Mouse (Mus musculus): ENCODE measurements around the gene Ripor2. TPM values are rescaled to one million over a fixed set of nuclear protein-coding genes. Genes with fewer than 3 reads are reported as not detected.

The Ripor2 gene
- polyA plus RNA-seq, 1 experiment = 2.0 TPM

DNA sequence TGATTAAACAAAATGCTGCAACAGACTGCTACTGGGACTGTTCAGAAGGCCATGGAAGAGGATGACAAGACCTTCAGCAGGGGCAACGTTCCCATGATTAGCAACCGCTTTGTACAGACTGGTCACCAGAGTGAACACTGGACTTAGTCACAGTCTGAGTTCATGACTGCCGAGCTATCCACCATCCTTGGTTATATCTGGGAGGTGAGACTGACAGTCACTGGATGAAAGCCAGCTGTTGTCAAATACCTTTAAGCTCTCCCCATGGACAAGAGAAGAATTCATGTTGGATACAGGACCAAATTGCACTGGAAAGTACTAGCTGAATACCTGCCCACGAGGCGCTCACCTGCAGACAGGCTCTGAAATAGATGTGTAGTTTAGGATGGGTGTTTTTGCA lies 2.4 kb downstream of the Ripor2 start:
- Histone ChIP-seq H3K27ac (ENCODE audit: insufficient read depth, low read depth, low read length) (no peak overlapping the region), H3K4me3 (ENCODE audit: low read depth, low read length) (no peak overlapping the region), H3K36me3 (ENCODE audit: control insufficient read depth, insufficient read depth, low read length) (no peaks in the 10 kb centered on the region), H3K4me1 (ENCODE audit: control insufficient read depth, insufficient read depth, insufficient read length, low read length) (no peaks in the 10 kb centered on the region; the same call in 1 of the 2 replicates), H3K27me3 (ENCODE audit: control insufficient read depth, insufficient read depth, low read length) (no peaks in the 10 kb centered on the region)
- WGBS = 53% methylated on average over 5 of the region's 5 CpGs
- TF ChIP-seq POLR2A (IDR thresholded peaks at IDR 0.05; ENCODE audit: low read depth, low read length) (no peak), CTCF (IDR thresholded peaks at IDR 0.05; ENCODE audit: extremely low read depth, insufficient read length, insufficient replicate concordance, low read depth, low read length) (no peak)

GRCm38 (mm10) chr13:24584841-24585240 lies 2.9 kb downstream of the Ripor2 start:
- TF ChIP-seq CTCF (IDR thresholded peaks at IDR 0.05; ENCODE audit: extremely low read depth, insufficient read length, insufficient replicate concordance, low read depth, low read length) (no peak), POLR2A (IDR thresholded peaks at IDR 0.05; ENCODE audit: low read depth, low read length) (no peak)
- 40% methylated on average over 6 of the region's 6 CpGs for WGBS

DNA sequence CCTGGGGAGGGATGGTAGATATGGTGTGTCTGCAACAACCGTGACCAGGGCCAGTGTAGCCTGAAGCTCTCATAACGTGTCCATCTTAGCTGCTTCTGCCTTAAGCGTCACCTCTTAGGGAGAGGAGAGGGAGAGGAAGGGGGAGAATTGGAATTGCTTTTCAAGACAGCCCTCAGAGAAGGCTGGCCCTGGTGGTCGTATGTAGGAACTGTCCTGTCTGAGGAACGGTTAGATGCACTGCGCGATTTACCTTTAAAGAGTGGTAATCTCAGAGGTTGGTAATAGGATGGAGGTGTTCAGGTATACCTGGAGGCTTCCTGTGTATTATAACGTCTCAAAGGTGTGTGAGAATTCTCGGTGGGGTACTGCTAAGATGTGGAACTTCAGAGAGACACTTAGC lies 3.4 kb downstream of the Ripor2 start:
- Histone ChIP-seq H3K4me1 (ENCODE audit: control insufficient read depth, insufficient read depth, insufficient read length, low read length) (no peaks in the 10 kb centered on the region; the same call in 1 of the 2 replicates), H3K27me3 (ENCODE audit: control insufficient read depth, insufficient read depth, low read length) (no peaks in the 10 kb centered on the region), H3K27ac (ENCODE audit: insufficient read depth, low read depth, low read length) (no peak overlapping the region), H3K36me3 (ENCODE audit: control insufficient read depth, insufficient read depth, low read length) (no peaks in the 10 kb centered on the region), H3K4me3 (ENCODE audit: low read depth, low read length) (no peak overlapping the region)
- TF ChIP-seq CTCF (IDR thresholded peaks at IDR 0.05; ENCODE audit: extremely low read depth, insufficient read length, insufficient replicate concordance, low read depth, low read length) = no peak
- no peak for TF ChIP-seq POLR2A (IDR thresholded peaks at IDR 0.05; ENCODE audit: low read depth, low read length)
- WGBS = 61% methylated on average over 9 of the region's 9 CpGs

More at GRCm38 (mm10) chr13:24584841-24585240, 2.9 kb downstream of the Ripor2 start:
- H3K27me3 ChIP-seq (ENCODE audit: control insufficient read depth, insufficient read depth, low read length) = no peaks in the 10 kb centered on the region
- no peak overlapping the region for H3K4me3 ChIP-seq (ENCODE audit: low read depth, low read length)
- H3K27ac ChIP-seq (ENCODE audit: insufficient read depth, low read depth, low read length) = no peak overlapping the region
- H3K4me1 ChIP-seq (ENCODE audit: control insufficient read depth, insufficient read depth, insufficient read length, low read length) = no peaks in the 10 kb centered on the region; the same call in 1 of the 2 replicates
- H3K36me3 ChIP-seq (ENCODE audit: control insufficient read depth, insufficient read depth, low read length) = no peaks in the 10 kb centered on the region

DNA sequence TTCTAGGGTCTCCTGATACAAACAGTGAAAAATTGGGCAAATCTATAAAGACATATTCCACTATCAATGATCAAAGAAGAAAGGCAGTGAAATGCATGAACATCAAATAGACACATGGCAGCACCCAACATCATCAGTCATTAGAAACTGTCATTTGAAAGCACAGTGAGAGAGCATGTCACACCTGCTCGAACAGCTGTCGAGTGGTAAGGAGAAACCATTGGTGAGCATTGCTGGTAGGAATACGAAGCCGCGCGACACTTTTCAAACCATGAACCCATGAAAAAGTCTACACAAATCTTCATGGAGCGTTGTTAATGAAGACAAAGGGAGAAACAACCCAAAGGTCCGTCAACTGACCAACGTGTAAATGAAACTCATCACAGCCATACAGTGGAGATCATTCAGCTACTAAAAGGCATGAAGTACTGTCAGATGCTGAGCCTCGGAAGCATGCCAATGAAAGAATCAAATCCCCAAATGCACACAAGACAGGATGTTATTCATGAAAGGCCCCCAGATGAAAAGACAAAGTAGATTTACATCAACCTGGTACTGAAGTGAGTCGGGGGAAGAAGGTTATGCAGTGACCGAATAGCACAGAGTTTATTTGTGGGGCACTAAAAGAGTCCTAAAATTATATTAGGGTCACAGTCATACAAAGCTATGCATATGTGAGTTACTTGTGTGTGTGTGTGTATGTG lies 5.4 kb downstream of the Ripor2 start:
- H3K27me3 ChIP-seq (ENCODE audit: control insufficient read depth, insufficient read depth, low read length) = no peaks in the 10 kb centered on the region
- H3K27ac ChIP-seq (ENCODE audit: insufficient read depth, low read depth, low read length) = no peak overlapping the region
- H3K36me3 ChIP-seq (ENCODE audit: control insufficient read depth, insufficient read depth, low read length) = no peaks in the 10 kb centered on the region
- TF ChIP-seq POLR2A (IDR thresholded peaks at IDR 0.05; ENCODE audit: low read depth, low read length) (no peak), CTCF (IDR thresholded peaks at IDR 0.05; ENCODE audit: extremely low read depth, insufficient read length, insufficient replicate concordance, low read depth, low read length) (no peak)
- H3K4me1 ChIP-seq (ENCODE audit: control insufficient read depth, insufficient read depth, insufficient read length, low read length) = no peaks in the 10 kb centered on the region; the same call in 1 of the 2 replicates
- no peak overlapping the region for H3K4me3 ChIP-seq (ENCODE audit: low read depth, low read length)
- WGBS = 95% methylated on average over 12 of the region's 12 CpGs

- Histone ChIP-seq H3K4me1 (ENCODE audit: control insufficient read depth, insufficient read depth, insufficient read length, low read length) (no peaks in the 10 kb centered on the region; the same call in 1 of the 2 replicates), H3K36me3 (ENCODE audit: control insufficient read depth, insufficient read depth, low read length) (no peaks in the 10 kb centered on the region), H3K27ac (ENCODE audit: insufficient read depth, low read depth, low read length) (no peak overlapping the region), H3K4me3 (ENCODE audit: low read depth, low read length) (no peak overlapping the region), H3K27me3 (ENCODE audit: control insufficient read depth, insufficient read depth, low read length) (no peaks in the 10 kb centered on the region)
- TF ChIP-seq CTCF (IDR thresholded peaks at IDR 0.05; ENCODE audit: extremely low read depth, insufficient read length, insufficient replicate concordance, low read depth, low read length) (no peak), POLR2A (IDR thresholded peaks at IDR 0.05; ENCODE audit: low read depth, low read length) (no peak)
- WGBS = 98% methylated on average over 3 of the region's 3 CpGs
These were observed 6.6 kb downstream of the Ripor2 start for GRCm38 (mm10) chr13:24588603-24589002.

DNA sequence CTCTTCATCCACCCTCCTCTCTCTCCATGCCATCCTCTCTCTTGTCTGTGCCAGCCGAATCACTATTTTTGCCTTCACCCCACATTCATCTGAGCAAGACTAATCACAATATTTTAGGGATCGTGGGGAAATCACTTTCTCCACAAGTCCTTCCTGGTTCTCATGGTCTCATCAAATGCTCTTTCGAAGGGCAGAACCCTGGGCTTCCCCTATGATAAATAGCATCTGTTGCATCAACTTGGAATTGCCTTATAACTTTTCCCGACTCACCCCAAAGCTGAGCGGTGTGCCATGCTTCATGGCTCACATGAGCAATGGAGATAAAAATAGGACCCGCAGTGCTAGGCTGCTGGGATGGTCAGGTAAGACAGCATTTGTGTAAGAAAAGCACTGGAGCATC lies 9.7 kb downstream of the Ripor2 start:
- Histone ChIP-seq H3K4me3 (ENCODE audit: low read depth, low read length) (no peak overlapping the region), H3K4me1 (ENCODE audit: control insufficient read depth, insufficient read depth, insufficient read length, low read length) (peaks cover 4% of the 10 kb centered on the region; the same call in 1 of the 2 replicates), H3K27ac (ENCODE audit: insufficient read depth, low read depth, low read length) (no peak overlapping the region), H3K36me3 (ENCODE audit: control insufficient read depth, insufficient read depth, low read length) (no peaks in the 10 kb centered on the region), H3K27me3 (ENCODE audit: control insufficient read depth, insufficient read depth, low read length) (no peaks in the 10 kb centered on the region)
- WGBS = 94% methylated on average over 6 of the region's 6 CpGs
- no peak for TF ChIP-seq CTCF (IDR thresholded peaks at IDR 0.05; ENCODE audit: extremely low read depth, insufficient read length, insufficient replicate concordance, low read depth, low read length)
- no peak for TF ChIP-seq POLR2A (IDR thresholded peaks at IDR 0.05; ENCODE audit: low read depth, low read length)

DNA sequence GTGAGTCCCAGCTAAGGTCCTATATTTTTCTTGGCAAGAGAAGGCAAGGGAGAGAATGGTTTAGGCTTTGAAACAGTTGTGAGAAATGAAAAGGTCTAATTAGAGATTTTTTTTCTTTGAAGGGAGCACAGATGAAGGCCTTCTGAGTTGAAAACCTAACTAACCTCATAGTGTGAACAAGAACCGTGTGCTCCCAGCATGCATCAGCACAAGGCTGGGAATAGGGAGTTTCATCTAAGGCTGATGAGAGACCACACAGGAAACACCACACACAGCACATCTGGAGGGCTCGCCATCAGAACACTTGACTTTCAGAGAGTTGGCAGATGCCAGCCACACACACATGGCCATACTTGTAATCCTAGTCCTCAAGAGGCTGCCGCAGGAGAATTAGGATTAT lies 12.3 kb downstream of the Ripor2 start:
- WGBS = 94% methylated on average over 3 of the region's 3 CpGs
- TF ChIP-seq CTCF (IDR thresholded peaks at IDR 0.05; ENCODE audit: extremely low read depth, insufficient read length, insufficient replicate concordance, low read depth, low read length) = no peak
- no peak for TF ChIP-seq POLR2A (IDR thresholded peaks at IDR 0.05; ENCODE audit: low read depth, low read length)
- H3K27ac ChIP-seq (ENCODE audit: insufficient read depth, low read depth, low read length) = no peak overlapping the region

More for the DNA sequence above, 12.3 kb downstream of the Ripor2 start:
- Histone ChIP-seq H3K36me3 (ENCODE audit: control insufficient read depth, insufficient read depth, low read length) (no peaks in the 10 kb centered on the region), H3K4me3 (ENCODE audit: low read depth, low read length) (no peak overlapping the region), H3K4me1 (ENCODE audit: control insufficient read depth, insufficient read depth, insufficient read length, low read length) (peaks cover 4% of the 10 kb centered on the region; the same call in 1 of the 2 replicates), H3K27me3 (ENCODE audit: control insufficient read depth, insufficient read depth, low read length) (no peaks in the 10 kb centered on the region)
